Mouse (Mus musculus) forelimb bud, embryonic 11.5 days (tissue): ENCODE measurements around the gene Agtr2.
"Not testable (repeated sequence)": the region's sequence is repeated elsewhere in the genome, so short reads cannot be mapped to it uniquely, and the experiment has no call there.

ENCODE experiments used
- DNase-seq: peaks from one replicate; pipeline ENCODE4 v3.0.0-alpha.2; 2012; ENCODE audit warnings: low read depth, low spot score

Gene Agtr2

DNA sequence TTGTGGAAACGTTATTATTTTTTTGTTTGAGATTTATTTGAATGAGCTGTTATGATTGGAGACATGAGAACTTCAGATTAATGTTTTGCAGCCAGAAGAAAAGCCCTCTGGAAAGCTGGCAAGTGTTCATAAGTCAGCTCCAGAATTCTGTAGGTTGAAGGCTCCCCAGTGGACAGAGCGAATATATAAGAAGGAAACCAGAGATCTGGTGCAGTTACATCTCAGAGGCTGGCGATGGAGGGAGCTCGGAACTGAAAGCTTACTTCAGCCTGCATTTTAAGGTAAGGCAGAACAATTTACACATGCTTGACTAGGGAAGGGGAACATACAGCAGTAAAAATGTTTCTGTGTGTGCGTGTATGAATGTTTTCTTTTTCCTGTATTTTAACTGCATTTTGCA is at the start of gene Agtr2:
TSS of gene Agtr2 (plus strand) at position 131 of the 400 bp plus-strand sequence.
- no peak for DNase-seq

DNA sequence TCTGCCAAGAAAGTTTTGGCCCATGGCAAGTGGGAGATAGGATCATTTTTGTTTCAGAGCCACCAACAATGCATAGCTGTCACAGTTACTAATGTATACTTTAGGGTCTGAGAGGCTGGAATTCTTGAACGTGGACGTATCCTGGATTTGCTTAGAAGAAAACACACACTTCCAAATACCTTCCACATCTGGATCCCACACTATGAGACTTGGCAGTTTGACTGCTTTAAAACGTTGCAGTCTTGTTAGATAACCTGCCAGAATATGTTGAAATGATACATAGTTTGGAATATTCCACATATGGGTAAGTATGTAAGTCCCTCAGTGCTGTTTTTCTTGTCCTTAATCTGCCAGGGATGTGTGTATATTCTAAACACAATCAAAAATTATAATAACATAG is 31.8 kb upstream of the Agtr2 start:
- DNase-seq = no peak

- no peak for DNase-seq
These were observed 3.8 kb downstream of the Agtr2 start for GRCm38 (mm10) chrX:21488111-21488510.

DNA sequence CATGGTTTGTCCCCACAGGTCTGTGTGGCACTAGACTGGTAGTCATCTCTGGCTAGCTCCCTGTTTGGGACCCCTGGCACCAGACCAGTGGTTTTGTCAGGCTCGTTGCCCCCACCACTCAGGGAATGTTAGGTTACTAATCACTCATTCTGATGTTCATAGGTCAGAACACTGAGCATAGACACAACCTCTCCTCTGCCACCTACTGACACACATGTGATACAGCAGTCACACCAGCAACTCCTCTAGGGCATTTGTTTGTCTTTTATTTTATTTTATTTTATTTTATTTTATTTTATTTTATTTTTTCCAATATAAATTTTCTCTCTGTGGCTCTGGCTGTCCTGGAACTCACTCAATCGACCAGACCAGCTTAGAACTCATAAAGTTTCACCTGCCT is 15.9 kb downstream of the Agtr2 start:
- no peak for DNase-seq

DNA sequence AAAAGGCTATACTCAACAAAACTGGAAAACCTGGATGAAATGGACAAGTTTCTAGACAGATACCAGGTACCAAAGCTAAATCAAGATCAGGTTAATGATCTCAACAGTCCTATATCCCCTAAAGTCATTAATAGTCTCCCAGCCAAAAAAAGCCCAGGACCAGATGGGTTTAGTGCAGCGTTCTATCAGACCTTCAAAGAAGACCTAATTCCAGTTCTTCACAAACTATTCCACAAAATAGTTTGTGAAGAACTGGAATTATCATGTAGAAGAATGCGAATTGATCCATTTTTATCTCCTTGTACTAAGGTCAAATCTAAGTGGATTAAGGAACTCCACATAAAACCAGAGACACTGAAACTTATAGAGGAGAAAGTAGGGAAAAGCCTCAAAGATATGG is 23.0 kb downstream of the Agtr2 start:
- DNase-seq = not testable (repeated sequence)

- DNase-seq = no peak
These were observed 38.2 kb downstream of the Agtr2 start for GRCm38 (mm10) chrX:21522590-21522989.
